Mouse (Mus musculus): ENCODE results near the gene Ruvbl2. TPM values are rescaled to one million over a fixed set of nuclear protein-coding genes. Genes with fewer than 3 reads are reported as not detected.
A peak's percentile ranks its signal among the peaks of the same experiment; 100 is the strongest.

Ruvbl2 gene
- polyA plus RNA-seq, 1 experiment from 2014 or later = 88.3 TPM

GRCm38 (mm10) chr7:45457204-45458060 lies 19.5 kb upstream of the Ruvbl2 start:
- Histone ChIP-seq H3K27me3 (ENCODE audit: control insufficient read depth, insufficient read depth, low read length) (no peaks in the 10 kb centered on the region), H3K36me3 (ENCODE audit: control insufficient read depth, insufficient read depth) (peaks cover 39% of the 10 kb centered on the region), H3K4me2 (ENCODE audit: low read depth, low read length) (peak overlapping the region; percentile 71), H3K4me1 (ENCODE audit: control insufficient read depth, insufficient read depth, low read length) (peaks cover 36% of the 10 kb centered on the region), H3K9ac (ENCODE audit: low read length) (peak overlapping the region; percentile 92), H3K4me3 (ENCODE audit: low read length) (peak overlapping the region; percentile 70), H3K27ac (ENCODE audit: low read length) (peak overlapping the region; percentile 68), H3K9me3 (replicated peaks; ENCODE audit: control insufficient read depth, low read length) (no peaks in the 10 kb centered on the region)
- WGBS = 46% methylated on average over 10 of the region's 10 CpGs
- no peak for ATAC-seq (replicated peaks; ENCODE audit: extremely low read depth, insufficient read depth, low FRiP score)

DNA sequence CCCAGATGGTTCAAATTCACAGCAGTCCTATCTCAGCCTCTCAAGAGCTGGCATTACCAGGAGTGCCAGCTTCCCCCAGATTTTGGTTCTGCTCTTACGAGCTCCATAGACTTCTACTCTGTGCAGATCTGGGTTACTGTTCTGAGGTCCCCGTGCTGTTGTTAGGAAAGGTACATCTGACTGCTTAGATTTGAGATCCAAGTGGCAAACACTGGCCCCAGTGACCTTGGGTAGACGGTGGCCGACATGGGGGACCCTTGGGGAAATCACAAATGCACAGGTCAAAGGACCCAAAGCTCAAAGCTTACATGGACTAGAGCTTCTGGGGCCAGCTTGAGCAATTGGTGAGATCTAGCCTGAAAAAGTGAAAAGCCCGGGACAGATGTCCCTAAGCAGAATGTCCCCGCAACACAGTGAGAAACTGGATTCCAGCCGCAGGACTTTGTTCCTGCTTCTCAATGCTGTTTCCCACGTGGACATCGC lies 18.9 kb upstream of the Ruvbl2 start:
- Histone ChIP-seq H3K27ac (ENCODE audit: low read length) (peak overlapping the region; percentile 68), H3K36me3 (ENCODE audit: control insufficient read depth, insufficient read depth) (peaks cover 39% of the 10 kb centered on the region), H3K9me3 (replicated peaks; ENCODE audit: control insufficient read depth, low read length) (no peaks in the 10 kb centered on the region), H3K4me2 (ENCODE audit: low read depth, low read length) (peak overlapping the region; percentile 71), H3K9ac (ENCODE audit: low read length) (no peak overlapping the region; the same call in 1 of the 2 replicates), H3K4me3 (ENCODE audit: low read length) (peak overlapping the region; percentile 70; the same call in 1 of the 2 replicates), H3K4me1 (ENCODE audit: control insufficient read depth, insufficient read depth, low read length) (peaks cover 36% of the 10 kb centered on the region), H3K27me3 (ENCODE audit: control insufficient read depth, insufficient read depth, low read length) (no peaks in the 10 kb centered on the region)
- 38% methylated on average over 9 of the region's 9 CpGs for WGBS
- no peak for ATAC-seq (replicated peaks; ENCODE audit: extremely low read depth, insufficient read depth, low FRiP score)

DNA sequence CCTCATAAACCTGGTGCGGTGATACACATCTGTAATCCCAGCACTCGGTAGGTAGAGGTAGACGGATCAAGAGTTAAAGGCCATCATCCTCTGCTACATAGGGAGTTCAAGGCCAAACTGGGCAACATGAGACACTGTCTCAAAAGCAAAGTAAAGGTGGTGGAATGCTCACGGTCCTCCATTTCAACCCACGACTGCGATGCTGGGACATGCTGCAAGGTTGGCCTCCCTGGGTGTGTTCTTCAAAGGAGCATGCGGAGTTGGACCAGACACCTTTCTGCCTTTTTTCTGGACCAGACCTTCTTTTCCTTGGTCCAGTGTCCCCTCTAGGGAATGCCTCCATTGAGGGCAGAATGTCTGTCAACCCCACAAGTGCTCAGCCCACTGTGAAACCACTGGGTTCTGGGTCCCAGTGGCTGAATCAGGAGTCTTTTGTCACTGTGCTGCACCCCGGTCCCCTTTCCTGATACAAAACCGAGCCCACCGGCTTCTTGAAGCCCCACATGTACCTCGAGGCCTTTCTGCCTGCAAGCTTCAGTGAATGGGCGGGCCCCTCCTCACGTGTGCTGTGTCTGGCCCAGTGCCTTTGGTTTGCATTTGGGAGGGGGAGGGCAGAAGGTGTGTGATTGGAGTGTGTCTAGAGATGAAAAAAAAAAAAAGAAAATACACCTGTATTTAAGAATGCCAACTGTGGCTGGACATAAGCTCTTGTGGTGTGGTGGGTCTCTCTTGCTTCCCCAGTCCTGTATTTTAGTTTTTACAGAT lies 18.2 kb upstream of the Ruvbl2 start:
- H3K4me3 ChIP-seq (ENCODE audit: low read length) = no peak overlapping the region
- H3K9ac ChIP-seq (ENCODE audit: low read length) = no peak overlapping the region

DNA sequence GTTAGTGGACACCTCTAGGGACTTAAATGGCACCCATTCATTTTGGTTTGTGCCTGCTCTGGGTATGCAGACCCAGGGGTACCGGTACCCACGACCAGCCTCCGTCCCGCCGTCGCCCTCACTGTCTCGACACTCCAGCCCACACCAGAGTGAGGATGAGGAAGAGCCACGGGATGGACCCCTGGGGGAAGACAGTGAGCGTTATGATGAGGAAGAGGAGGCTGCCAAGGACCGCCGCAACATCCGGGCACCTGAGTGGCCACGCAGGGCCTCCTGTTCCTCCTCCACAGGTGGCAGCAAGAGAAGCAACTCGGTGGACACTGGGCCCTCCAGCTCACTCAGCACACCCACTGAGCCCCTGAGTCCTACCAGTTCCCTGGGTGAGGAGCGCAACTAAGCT lies 17.1 kb upstream of the Ruvbl2 start:
- no peak for ATAC-seq (replicated peaks; ENCODE audit: extremely low read depth, insufficient read depth, low FRiP score)
- 87% methylated on average over 15 of the region's 15 CpGs for WGBS
- Histone ChIP-seq H3K9me3 (replicated peaks; ENCODE audit: control insufficient read depth, low read length) (no peaks in the 10 kb centered on the region), H3K4me3 (ENCODE audit: low read length) (no peak overlapping the region), H3K4me1 (ENCODE audit: control insufficient read depth, insufficient read depth, low read length) (peaks cover 23% of the 10 kb centered on the region), H3K9ac (ENCODE audit: low read length) (no peak overlapping the region), H3K27ac (ENCODE audit: low read length) (no peak overlapping the region), H3K36me3 (ENCODE audit: control insufficient read depth, insufficient read depth) (peaks cover 41% of the 10 kb centered on the region), H3K4me2 (ENCODE audit: low read depth, low read length) (no peak overlapping the region), H3K27me3 (ENCODE audit: control insufficient read depth, insufficient read depth, low read length) (no peaks in the 10 kb centered on the region)

More for the DNA sequence above, 18.2 kb upstream of the Ruvbl2 start:
- no peaks in the 10 kb centered on the region for H3K9me3 ChIP-seq (replicated peaks; ENCODE audit: control insufficient read depth, low read length)
- no peaks in the 10 kb centered on the region for H3K27me3 ChIP-seq (ENCODE audit: control insufficient read depth, insufficient read depth, low read length)
- no peak for ATAC-seq (replicated peaks; ENCODE audit: extremely low read depth, insufficient read depth, low FRiP score)
- H3K27ac ChIP-seq (ENCODE audit: low read length) = peak overlapping the region; percentile 68
- peaks cover 41% of the 10 kb centered on the region for H3K36me3 ChIP-seq (ENCODE audit: control insufficient read depth, insufficient read depth)
- no peak overlapping the region for H3K4me2 ChIP-seq (ENCODE audit: low read depth, low read length)
- H3K4me1 ChIP-seq (ENCODE audit: control insufficient read depth, insufficient read depth, low read length) = peaks cover 34% of the 10 kb centered on the region
- WGBS = 67% methylated on average over 13 of the region's 13 CpGs

DNA sequence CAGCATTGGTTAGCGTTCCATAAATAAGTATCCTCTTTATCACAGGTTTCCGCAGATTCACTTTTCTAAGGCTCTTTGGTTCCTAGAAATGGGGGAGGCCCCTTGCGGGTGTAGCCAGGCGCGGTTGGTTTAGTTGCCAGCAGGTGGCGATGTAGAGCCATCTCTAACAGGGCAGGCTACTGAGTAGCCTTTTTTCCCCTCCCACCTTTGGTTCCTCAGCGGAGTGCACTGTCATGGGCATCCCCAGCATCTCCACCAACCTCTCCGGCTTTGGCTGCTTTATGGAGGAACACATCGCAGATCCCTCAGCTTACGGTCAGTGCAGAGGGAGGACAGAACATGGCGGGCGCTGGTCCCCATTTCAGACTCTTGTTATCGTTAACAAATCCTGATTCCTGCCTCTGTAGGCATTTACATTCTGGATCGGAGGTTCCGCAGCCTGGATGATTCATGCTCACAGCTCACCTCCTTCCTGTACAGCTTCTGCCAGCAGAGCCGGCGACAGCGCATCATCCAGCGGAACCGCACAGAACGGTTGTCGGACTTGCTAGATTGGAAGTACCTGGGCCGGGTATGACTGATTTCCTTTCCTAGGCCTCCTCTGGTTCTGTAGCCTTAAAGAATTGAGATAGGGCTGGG lies 13.6 kb upstream of the Ruvbl2 start:
- no peak overlapping the region for H3K27ac ChIP-seq (ENCODE audit: low read length)
- H3K9ac ChIP-seq (ENCODE audit: low read length) = no peak overlapping the region
- ATAC-seq (replicated peaks; ENCODE audit: extremely low read depth, insufficient read depth, low FRiP score) = peak; percentile 63; the same call in 1 of the 2 replicates
- H3K36me3 ChIP-seq (ENCODE audit: control insufficient read depth, insufficient read depth) = peaks cover 40% of the 10 kb centered on the region
- H3K4me3 ChIP-seq (ENCODE audit: low read length) = no peak overlapping the region
- H3K4me2 ChIP-seq (ENCODE audit: low read depth, low read length) = no peak overlapping the region
- H3K4me1 ChIP-seq (ENCODE audit: control insufficient read depth, insufficient read depth, low read length) = peaks cover 10% of the 10 kb centered on the region
- H3K9me3 ChIP-seq (replicated peaks; ENCODE audit: control insufficient read depth, low read length) = no peaks in the 10 kb centered on the region
- no peaks in the 10 kb centered on the region for H3K27me3 ChIP-seq (ENCODE audit: control insufficient read depth, insufficient read depth, low read length)
- WGBS = 54% methylated on average over 23 of the region's 23 CpGs

- no peaks in the 10 kb centered on the region for H3K9me3 ChIP-seq (replicated peaks; ENCODE audit: control insufficient read depth, low read length)
- peaks cover 6% of the 10 kb centered on the region for H3K4me1 ChIP-seq (ENCODE audit: control insufficient read depth, insufficient read depth, low read length)
- no peaks in the 10 kb centered on the region for H3K27me3 ChIP-seq (ENCODE audit: control insufficient read depth, insufficient read depth, low read length)
- WGBS = 88% methylated on average over 1 of the region's 1 CpGs
- no peak overlapping the region for H3K4me2 ChIP-seq (ENCODE audit: low read depth, low read length)
- H3K36me3 ChIP-seq (ENCODE audit: control insufficient read depth, insufficient read depth) = peaks cover 36% of the 10 kb centered on the region
- H3K4me3 ChIP-seq (ENCODE audit: low read length) = no peak overlapping the region
- ATAC-seq (replicated peaks; ENCODE audit: extremely low read depth, insufficient read depth, low FRiP score) = no peak
- H3K9ac ChIP-seq (ENCODE audit: low read length) = no peak overlapping the region
- no peak overlapping the region for H3K27ac ChIP-seq (ENCODE audit: low read length)
Observed at GRCm38 (mm10) chr7:45449974-45450373, 12.1 kb upstream of the Ruvbl2 start.

DNA sequence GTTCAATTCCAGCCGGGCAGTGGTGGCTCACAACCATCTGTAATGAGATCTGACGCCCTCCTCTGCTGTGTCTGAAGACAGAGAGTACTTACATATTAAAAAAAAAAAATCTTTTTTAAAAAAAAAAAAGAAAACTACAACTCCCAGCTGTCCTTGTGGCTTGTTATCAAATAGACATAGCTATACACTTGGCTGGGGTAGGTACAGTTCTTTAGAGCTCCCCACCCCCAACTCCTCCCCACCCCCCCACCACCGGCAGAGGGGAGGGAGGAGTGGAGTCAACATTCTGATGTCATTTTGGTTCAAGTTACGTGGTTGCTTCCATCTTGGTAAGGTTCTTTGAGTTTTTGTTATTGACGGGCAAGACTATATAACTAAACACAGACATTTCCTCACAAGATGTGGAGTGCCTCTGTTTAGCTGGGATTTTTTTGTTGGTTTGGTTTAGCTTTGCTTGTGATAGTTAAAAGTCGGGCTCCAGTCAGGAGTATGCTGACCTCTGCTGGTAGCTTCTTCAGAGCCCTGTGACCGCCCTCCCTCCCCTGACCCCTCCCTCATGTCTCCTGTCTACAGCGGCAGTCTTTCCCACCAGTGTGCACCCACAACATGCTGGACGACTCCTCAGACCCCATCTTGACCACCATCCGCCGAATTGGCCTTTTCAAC lies 9.6 kb upstream of the Ruvbl2 start:
- H3K4me1 ChIP-seq (ENCODE audit: control insufficient read depth, insufficient read depth, low read length) = peaks cover 6% of the 10 kb centered on the region
- H3K27ac ChIP-seq (ENCODE audit: low read length) = no peak overlapping the region
- 35% methylated on average over 11 of the region's 11 CpGs for WGBS
- H3K4me3 ChIP-seq (ENCODE audit: low read length) = no peak overlapping the region
- H3K36me3 ChIP-seq (ENCODE audit: control insufficient read depth, insufficient read depth) = peaks cover 41% of the 10 kb centered on the region
- ATAC-seq (replicated peaks; ENCODE audit: extremely low read depth, insufficient read depth, low FRiP score) = no peak
- no peak overlapping the region for H3K9ac ChIP-seq (ENCODE audit: low read length)
- no peaks in the 10 kb centered on the region for H3K9me3 ChIP-seq (replicated peaks; ENCODE audit: control insufficient read depth, low read length)
- H3K4me2 ChIP-seq (ENCODE audit: low read depth, low read length) = no peak overlapping the region
- no peaks in the 10 kb centered on the region for H3K27me3 ChIP-seq (ENCODE audit: control insufficient read depth, insufficient read depth, low read length)

DNA sequence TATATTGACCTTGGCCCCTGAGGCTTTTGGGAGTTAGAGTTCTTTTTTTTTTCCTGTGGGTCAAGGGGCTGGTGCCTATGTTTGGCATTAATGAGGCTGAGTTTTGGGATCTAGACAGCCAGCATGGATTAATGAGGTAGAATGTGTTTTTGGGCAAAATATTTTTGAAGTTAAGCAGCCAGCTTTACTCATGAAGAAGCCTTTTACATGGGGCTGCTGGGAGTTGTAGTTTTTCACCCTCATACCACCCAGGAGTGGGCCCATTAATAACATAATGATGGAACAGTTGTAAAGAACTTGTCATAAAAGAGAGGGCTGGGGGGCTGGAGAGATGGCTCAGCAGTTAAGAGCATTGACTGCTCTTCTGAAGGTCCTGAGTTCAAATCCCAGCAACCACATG lies 8.7 kb upstream of the Ruvbl2 start:
- Histone ChIP-seq H3K4me2 (ENCODE audit: low read depth, low read length) (no peak overlapping the region), H3K4me3 (ENCODE audit: low read length) (no peak overlapping the region), H3K27me3 (ENCODE audit: control insufficient read depth, insufficient read depth, low read length) (no peaks in the 10 kb centered on the region), H3K36me3 (ENCODE audit: control insufficient read depth, insufficient read depth) (peaks cover 39% of the 10 kb centered on the region), H3K9ac (ENCODE audit: low read length) (no peak overlapping the region), H3K4me1 (ENCODE audit: control insufficient read depth, insufficient read depth, low read length) (peaks cover 6% of the 10 kb centered on the region), H3K9me3 (replicated peaks; ENCODE audit: control insufficient read depth, low read length) (no peaks in the 10 kb centered on the region), H3K27ac (ENCODE audit: low read length) (no peak overlapping the region)
- ATAC-seq (replicated peaks; ENCODE audit: extremely low read depth, insufficient read depth, low FRiP score) = no peak
